Mouse (Mus musculus): ENCODE data around the gene Mccc1.

The Mccc1 gene

GRCm38 (mm10) chr3:36000275-36001239 lies at the start of gene Mccc1:
Gene Mccc1, minus strand, starts transcription at chr3:36000678.
- peak; percentile 96 for DNase-seq (ENCODE audit: low read depth)

DNA sequence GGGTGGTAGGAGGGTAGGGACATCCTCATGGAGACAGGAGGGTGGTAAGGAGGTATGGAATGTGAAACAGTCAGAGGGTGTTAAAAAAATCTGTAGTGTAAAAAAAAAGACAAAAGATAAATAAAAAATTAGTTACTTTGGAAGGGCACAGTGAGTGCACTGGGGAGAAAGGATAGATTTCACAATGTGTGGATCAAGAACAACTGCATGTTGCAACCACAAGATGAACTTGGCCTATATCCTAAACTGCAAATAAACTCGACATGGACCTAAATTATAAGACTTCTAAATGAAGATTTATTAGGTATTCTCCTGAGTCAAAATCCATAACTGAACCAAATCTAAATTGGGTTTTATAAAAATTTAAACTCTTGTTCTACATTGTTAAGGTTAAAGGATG lies 48.6 kb upstream of the Mccc1 start:
- DNase-seq (ENCODE audit: low read depth) = no peak

DNA sequence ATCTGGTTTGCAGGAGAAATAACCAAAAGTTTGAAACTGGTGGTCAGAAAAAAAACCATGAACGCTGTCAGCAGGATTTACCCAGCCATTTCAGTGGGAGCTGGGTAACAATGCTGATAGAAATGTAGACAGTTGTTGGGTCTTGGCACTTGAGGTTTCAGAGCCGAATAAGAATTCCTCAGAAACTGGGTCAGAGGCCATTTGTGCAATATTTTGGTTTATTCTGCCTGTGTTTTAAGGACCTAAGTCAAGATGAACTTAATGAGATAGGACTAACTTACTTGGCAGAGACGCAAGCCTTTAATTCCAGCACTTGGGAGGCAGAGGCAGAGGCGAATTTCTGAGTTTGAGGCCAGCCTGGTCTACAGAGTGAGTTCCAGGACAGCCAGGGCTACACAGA lies 44.6 kb upstream of the Mccc1 start:
- DNase-seq (ENCODE audit: low read depth) = no peak

DNA sequence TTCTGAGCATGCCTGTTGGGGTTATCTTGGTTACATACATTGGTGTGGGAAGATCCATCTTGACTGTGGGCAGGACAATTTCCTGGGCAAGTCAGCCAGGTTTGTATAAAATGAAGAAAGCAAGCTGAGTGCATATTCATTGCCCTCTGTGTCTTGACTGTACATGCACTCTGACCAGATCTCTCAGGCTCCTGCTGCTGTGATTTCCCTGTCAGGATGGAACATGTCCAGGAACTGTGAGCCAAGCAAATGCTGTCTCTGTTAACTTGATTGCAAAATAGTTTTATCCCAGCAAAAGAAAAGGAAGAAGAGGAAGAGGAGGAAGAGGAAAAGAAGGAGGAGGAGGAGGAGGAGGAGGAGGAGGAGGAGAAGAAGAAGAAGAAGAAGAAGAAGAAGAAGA lies 44.0 kb upstream of the Mccc1 start:
- no peak for DNase-seq (ENCODE audit: low read depth)

GRCm38 (mm10) chr3:36031740-36032510 lies 31.4 kb upstream of the Mccc1 start:
- DNase-seq (ENCODE audit: low read depth) = peak; percentile 66

DNA sequence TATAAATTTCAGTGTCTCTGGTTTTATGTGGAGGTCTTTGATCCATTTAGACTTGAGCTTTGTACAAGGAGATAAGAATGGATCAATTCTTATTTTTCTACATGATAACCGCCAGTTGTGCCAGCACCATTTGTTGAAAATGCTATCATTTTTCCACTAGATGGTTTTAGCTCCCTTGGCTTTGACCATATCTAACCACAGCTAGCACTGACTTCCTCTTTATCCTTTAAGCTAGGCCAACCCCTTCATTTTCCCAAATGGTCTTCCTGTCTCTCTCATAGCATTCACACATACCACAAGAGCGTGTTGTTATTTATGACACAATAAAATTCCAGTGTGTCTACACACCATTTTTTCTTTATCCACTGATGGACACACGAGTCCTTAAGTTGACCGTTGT lies 29.5 kb upstream of the Mccc1 start:
- no peak for DNase-seq (ENCODE audit: low read depth)

GRCm38 (mm10) chr3:36025732-36026131 lies 25.3 kb upstream of the Mccc1 start:
- DNase-seq (ENCODE audit: low read depth) = no peak

- no peak for DNase-seq (ENCODE audit: low read depth)
Observed at GRCm38 (mm10) chr3:36011239-36011638, 10.8 kb upstream of the Mccc1 start.

DNA sequence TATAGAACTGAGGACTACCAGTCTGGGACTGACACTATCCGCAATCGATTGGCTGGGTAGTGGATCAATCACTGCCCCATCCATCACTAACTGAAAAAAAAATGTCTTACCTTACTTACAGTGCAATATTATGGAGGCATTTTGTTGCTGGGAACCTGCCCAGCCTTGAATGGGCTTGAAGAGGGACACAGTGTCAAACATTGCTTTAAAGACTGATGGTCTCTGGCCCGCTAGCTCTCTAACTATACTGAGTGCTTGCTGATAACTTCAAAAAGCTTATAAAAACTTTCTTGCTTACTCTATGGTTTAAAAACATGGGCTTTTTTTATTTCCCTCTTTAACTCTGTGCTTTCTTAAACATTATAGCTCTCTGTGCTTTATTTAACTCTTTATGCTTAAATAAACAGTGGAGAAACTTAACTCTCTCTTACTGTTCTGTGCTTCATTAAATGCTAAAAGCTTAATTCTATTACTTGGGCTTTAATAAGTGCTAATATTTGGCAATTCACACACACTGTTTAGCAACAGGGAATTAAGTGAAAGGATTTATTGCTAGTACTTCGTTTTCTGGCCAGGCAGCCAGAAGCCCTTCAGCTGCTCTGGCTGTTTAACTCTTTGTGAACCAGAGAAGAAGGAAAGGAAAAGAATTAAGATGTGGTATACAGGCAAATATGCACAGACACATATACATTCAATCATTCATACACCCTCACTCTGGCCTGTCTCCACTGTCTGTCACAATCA lies 8.1 kb upstream of the Mccc1 start:
- no peak for DNase-seq (ENCODE audit: low read depth)

DNA sequence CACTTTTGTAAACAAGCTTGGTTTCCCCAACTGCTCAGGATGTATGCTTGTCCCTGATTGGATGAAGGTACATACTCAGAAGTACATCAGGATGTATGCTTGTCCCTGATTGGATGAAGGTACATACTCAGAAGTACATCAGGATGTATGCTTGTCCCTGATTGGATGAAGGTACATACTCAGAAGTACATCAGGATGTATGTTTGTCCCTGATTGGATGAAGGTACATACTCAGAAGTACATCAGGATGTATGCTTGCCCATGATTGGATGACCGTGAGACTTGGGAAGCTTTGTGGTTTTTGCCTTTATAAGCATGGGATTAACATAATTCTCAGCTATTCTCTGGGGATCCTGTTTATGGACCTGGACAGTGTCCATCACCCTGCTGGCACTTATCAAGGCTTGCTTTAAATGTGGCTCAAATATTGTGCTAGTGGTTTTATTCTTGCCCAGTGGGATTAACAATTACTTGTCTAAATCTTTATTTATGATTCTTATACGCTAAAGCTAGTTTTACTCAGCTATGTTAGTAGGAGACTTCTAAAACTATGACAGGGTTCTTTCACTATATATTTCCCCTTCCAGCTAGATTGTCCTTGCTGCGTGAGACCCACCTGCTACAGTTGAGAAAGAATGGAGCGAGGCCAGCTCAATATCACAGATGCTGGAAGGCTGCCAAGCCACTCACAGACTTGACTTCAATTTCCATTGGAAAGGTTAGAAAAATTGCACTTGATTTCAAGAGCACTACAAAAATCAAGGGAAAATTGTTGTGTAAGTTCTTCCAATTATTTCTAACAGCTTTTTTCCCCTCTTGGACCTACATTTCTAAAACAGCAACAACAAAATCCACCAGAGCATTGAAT lies 3.8 kb upstream of the Mccc1 start:
- DNase-seq (ENCODE audit: low read depth) = peak; percentile 42

- no peak for DNase-seq (ENCODE audit: low read depth)
Observed at GRCm38 (mm10) chr3:35994552-35995531, 5.6 kb downstream of the Mccc1 start.

DNA sequence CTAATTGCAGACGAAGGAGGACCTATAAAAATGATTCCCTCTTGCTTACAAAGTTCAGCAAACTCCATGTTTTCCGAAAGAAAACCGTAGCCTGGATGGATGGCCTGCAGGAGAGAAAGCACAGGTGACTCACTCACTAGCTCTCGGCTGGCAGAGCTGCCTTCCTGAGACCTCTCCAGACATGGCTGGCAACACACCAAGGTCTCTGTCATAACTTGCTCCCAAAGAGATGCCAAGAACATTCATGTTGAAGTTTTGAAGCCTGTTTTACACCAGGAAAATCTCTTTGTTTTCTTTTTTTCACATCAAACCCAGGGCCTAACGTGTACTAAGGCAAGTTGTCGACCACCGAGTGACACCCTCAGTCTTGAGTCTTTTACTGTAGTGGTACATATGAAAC lies 9.8 kb downstream of the Mccc1 start:
- no peak for DNase-seq (ENCODE audit: low read depth)

- no peak for DNase-seq (ENCODE audit: low read depth)
Observed at GRCm38 (mm10) chr3:35988031-35988430, 12.4 kb downstream of the Mccc1 start.

- no peak for DNase-seq (ENCODE audit: low read depth)
Observed at GRCm38 (mm10) chr3:35986266-35986665, 14.2 kb downstream of the Mccc1 start.

GRCm38 (mm10) chr3:35973551-35973950 lies 26.9 kb downstream of the Mccc1 start:
- DNase-seq (ENCODE audit: low read depth) = peak; percentile 44

- peak; percentile 43 for DNase-seq (ENCODE audit: low read depth)
Observed at GRCm38 (mm10) chr3:35972985-35973384, 27.5 kb downstream of the Mccc1 start.

GRCm38 (mm10) chr3:35971149-35971548 lies 29.3 kb downstream of the Mccc1 start:
- no peak for DNase-seq (ENCODE audit: low read depth)

DNA sequence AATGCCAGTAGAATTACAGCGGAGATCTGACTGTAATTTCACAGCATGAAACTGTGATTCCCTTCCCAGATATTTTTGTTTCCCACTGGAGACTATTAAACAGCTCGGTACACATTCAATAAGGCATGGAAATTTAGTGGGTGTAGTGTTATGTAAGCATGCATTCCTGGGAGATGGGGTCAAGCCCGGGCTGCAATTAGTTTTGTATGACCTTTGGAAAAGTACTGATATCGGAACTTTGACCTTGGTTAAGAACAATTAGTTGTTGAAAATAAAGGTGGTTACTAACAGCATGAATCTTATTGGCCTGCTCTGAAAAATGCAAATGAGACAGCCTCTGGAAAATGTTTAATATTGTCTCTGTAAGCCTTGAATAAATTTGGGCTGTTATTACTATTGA lies 30.0 kb downstream of the Mccc1 start:
- DNase-seq (ENCODE audit: low read depth) = no peak

DNA sequence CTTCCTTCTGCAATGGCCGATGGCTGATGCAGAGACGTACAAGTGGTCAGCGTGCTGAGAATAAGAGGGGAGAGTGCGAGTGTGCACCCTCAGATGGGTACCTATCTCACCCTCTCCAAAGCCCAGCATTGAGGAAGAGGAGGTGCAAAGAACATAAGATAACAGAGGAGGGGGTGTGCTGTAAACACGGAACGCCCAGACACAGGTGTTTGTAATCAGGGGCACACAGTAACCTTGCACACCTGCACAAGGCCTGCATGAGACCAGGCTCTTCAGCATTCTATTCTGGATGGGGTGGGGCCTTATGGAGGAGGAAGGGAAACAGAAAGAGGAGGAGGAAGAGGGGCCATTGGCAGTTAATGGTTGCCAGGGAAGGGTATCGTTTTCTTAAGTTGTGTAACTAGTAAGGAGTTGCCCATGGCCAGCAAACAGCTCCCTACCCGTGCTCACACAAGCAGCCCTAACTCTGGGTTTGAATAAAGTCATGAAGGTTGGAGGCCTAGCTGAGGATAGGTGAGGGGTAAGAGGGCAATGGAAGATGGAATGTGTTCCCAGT lies 33.0 kb downstream of the Mccc1 start:
- no peak for DNase-seq (ENCODE audit: low read depth)

- no peak for DNase-seq (ENCODE audit: low read depth)
Observed at GRCm38 (mm10) chr3:35966493-35966892, 34.0 kb downstream of the Mccc1 start.

Measured in NIH3T3 (cell line).